Mouse (Mus musculus) cerebellum, adult 2 months (tissue): ENCODE measurements around the gene Negr1.

ENCODE experiments used
- CTCF ChIP-seq: fragments of 200-500 bp; IDR thresholded peaks from 2 replicates; pipeline ENCODE4 v1.5.1; 2011; ENCODE audit warnings: low read depth, mild to moderate bottlenecking, control low read depth, low read length, moderate library complexity, borderline replicate concordance; ENCODE audit not compliant: insufficient read depth
- POLR2A ChIP-seq: fragments of 200-500 bp; IDR thresholded peaks from 2 replicates; pipeline ENCODE4 v1.6.1; 2011; ENCODE audit warnings: low read length, control low read depth, borderline replicate concordance; ENCODE audit not compliant: insufficient read depth

DNA sequence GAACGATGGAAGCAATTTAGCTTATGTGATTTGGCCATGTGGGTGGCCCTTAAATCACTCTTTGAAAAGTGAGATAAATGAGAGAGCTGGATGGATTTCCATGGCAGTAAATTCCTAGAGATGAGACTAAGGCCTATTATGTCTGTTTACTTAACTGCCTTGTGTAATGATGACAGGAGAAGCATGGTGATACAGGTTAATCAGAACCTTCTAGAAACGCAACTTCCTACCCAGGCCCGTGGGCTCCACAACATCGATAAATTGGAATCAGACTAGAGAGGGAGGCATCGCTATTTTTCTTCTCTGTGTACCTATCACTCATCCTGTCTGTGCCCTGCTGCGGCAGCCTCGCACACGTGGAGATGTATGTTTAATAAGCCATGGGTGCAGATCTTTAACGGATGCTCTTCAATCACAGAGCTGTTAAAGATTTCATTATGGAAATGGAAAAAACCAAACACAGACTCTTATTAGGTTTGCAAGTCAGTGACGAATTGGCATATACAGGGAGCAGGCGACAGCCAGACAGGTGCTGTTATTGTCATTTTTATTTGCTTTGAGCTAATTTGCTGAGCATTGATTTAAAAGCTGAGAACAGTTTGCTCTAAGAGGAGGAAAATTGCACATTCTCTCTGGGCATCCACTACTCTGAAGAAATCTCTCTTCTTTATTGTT lies 418.6 kb downstream of the Negr1 start:
- TF ChIP-seq CTCF (no peak), POLR2A (no peak)
